Mouse (Mus musculus): ENCODE measurements at regions not wholly inside any gene's neighbourhood (a gene's known extent, or its start where the extent isn't known, plus 50 kb on each side); places are given as distances from the start of the nearest gene placed in this dataset.
A peak's percentile ranks its signal among the peaks of the same experiment; 100 is the strongest.

GRCm38 (mm10) chr5:43093647-43094326, 139.2 kb upstream of the Cpeb2 start:
- TF ChIP-seq EP300 (IDR thresholded peaks at IDR 0.05; ENCODE audit: low read depth) (no peak), CTCF (IDR thresholded peaks at IDR 0.05; ENCODE audit: low read depth) (no peak)
- Histone ChIP-seq H3K4me3 (ENCODE audit: low read depth, low read length) (no peak overlapping the region), H3K4me1 (ENCODE audit: insufficient read depth) (peaks cover 13% of the 10 kb centered on the region), H3K27ac (ENCODE audit: low read depth) (peak overlapping the region; percentile 22; the same call in 1 of the 2 replicates), H3K9ac (replicated peaks) (no peak overlapping the region), H3K9me3 (ENCODE audit: low read length) (no peaks in the 10 kb centered on the region), H3K4me2 (ENCODE audit: low read depth, low read length) (no peak overlapping the region), H3K27me3 (ENCODE audit: insufficient read depth, low read length) (no peaks in the 10 kb centered on the region), H3K36me3 (replicated peaks; ENCODE audit: insufficient read depth, low read length) (no peaks in the 10 kb centered on the region)
- DNase-seq = no peak
- WGBS (ENCODE audit: insufficient replicate concordance) = 63% methylated on average over 5 of the region's 5 CpGs
- ATAC-seq = peak; percentile 40; the same call in 1 of the 2 replicates

DNA sequence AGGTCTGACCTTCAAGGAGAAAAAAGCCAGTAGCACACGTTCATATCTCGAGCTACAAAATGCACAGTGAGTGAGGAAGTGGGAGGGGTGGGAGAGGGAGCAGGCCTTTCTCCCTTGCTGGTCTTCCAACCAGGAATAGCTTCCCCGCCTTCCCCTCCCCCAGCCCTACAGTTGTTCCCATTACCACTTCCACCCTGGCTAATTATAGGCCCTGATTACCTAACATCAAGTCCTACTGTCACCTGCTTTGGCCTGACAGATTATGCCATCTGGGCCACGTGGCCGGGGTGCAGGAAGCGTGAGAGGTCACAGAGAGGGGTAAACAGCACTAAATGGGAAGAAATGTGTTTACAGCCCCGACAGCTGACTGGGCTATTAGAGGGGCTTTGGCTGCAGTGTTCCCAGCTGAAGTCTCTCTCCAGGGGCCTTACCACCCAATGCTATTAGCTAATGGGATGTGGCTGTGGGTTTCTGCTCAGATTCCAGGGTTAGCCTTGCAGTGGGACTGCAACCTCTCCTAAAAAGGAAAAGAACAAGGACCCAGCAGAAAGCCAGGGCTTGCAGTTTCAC, 138.6 kb upstream of the Cpeb2 start:
- DNase-seq (peak; percentile 52), ATAC-seq (peak; percentile 84)
- Histone ChIP-seq H3K27ac (ENCODE audit: low read depth) (peak overlapping the region; percentile 29), H3K9ac (replicated peaks) (no peak overlapping the region), H3K27me3 (ENCODE audit: insufficient read depth, low read length) (no peaks in the 10 kb centered on the region), H3K9me3 (ENCODE audit: low read length) (no peaks in the 10 kb centered on the region), H3K36me3 (replicated peaks; ENCODE audit: insufficient read depth, low read length) (no peaks in the 10 kb centered on the region), H3K4me1 (ENCODE audit: insufficient read depth) (peaks cover 13% of the 10 kb centered on the region), H3K4me3 (ENCODE audit: low read depth, low read length) (no peak overlapping the region), H3K4me2 (ENCODE audit: low read depth, low read length) (0 out of 2 replicates have a peak overlapping the region, but pooled peaks have one; percentile 6)
- 17% methylated on average over 7 of the region's 7 CpGs for WGBS (ENCODE audit: insufficient replicate concordance)
- TF ChIP-seq EP300 (IDR thresholded peaks at IDR 0.05; ENCODE audit: low read depth) = peak; percentile 68
- no peak for TF ChIP-seq CTCF (IDR thresholded peaks at IDR 0.05; ENCODE audit: low read depth)

DNA sequence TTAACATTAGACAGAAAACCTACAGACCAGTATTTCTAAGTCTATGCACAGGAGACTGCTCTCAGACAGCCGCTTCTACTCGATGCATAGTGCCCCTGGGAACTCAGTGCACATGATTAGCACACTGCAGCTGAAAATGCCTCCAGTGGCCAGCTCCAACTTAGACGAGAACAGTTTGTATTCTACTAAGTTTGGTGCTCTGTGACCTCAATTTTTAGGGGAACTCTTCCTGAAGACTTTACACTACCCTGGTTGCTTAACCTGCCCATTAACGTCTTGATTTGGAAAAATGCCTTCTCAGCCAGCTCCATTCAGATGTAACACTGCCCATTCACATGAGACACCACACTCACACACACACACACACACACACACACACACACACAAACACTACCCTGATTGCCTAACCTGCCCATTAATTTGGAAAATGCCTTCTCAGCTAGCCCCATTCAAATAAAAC, 130.9 kb upstream of the Cpeb2 start:
- Histone ChIP-seq H3K4me1 (ENCODE audit: insufficient read depth) (no peaks in the 10 kb centered on the region), H3K27ac (ENCODE audit: low read depth) (no peak overlapping the region), H3K9me3 (ENCODE audit: low read length) (no peaks in the 10 kb centered on the region), H3K27me3 (ENCODE audit: insufficient read depth, low read length) (no peaks in the 10 kb centered on the region), H3K4me2 (ENCODE audit: low read depth, low read length) (no peak overlapping the region), H3K36me3 (replicated peaks; ENCODE audit: insufficient read depth, low read length) (no peaks in the 10 kb centered on the region), H3K9ac (replicated peaks) (no peak overlapping the region), H3K4me3 (ENCODE audit: low read depth, low read length) (no peak overlapping the region)
- no peak for TF ChIP-seq CTCF (IDR thresholded peaks at IDR 0.05; ENCODE audit: low read depth)
- TF ChIP-seq EP300 (IDR thresholded peaks at IDR 0.05; ENCODE audit: low read depth) = no peak
- DNase-seq = no peak
- ATAC-seq = peak; percentile 29; the same call in 1 of the 2 replicates
- 44% methylated on average over 4 of the region's 4 CpGs for WGBS (ENCODE audit: insufficient replicate concordance)

GRCm38 (mm10) chr5:43102590-43102989, 130.4 kb upstream of the Cpeb2 start:
- Histone ChIP-seq H3K4me2 (ENCODE audit: low read depth, low read length) (no peak overlapping the region), H3K4me3 (ENCODE audit: low read depth, low read length) (no peak overlapping the region), H3K36me3 (replicated peaks; ENCODE audit: insufficient read depth, low read length) (no peaks in the 10 kb centered on the region), H3K4me1 (ENCODE audit: insufficient read depth) (no peaks in the 10 kb centered on the region), H3K27me3 (ENCODE audit: insufficient read depth, low read length) (no peaks in the 10 kb centered on the region), H3K27ac (ENCODE audit: low read depth) (no peak overlapping the region), H3K9me3 (ENCODE audit: low read length) (no peaks in the 10 kb centered on the region), H3K9ac (replicated peaks) (no peak overlapping the region)
- WGBS (ENCODE audit: insufficient replicate concordance) = 45% methylated on average over 3 of the region's 3 CpGs
- ATAC-seq = peak; percentile 21; the same call in 1 of the 2 replicates
- TF ChIP-seq CTCF (IDR thresholded peaks at IDR 0.05; ENCODE audit: low read depth) = no peak
- no peak for TF ChIP-seq EP300 (IDR thresholded peaks at IDR 0.05; ENCODE audit: low read depth)
- no peak for DNase-seq

GRCm38 (mm10) chr5:43103728-43104127, 129.2 kb upstream of the Cpeb2 start:
- no peaks in the 10 kb centered on the region for H3K36me3 ChIP-seq (replicated peaks; ENCODE audit: insufficient read depth, low read length)
- no peak overlapping the region for H3K9ac ChIP-seq (replicated peaks)
- TF ChIP-seq EP300 (IDR thresholded peaks at IDR 0.05; ENCODE audit: low read depth) (no peak), CTCF (IDR thresholded peaks at IDR 0.05; ENCODE audit: low read depth) (no peak)
- no peaks in the 10 kb centered on the region for H3K27me3 ChIP-seq (ENCODE audit: insufficient read depth, low read length)
- H3K4me2 ChIP-seq (ENCODE audit: low read depth, low read length) = no peak overlapping the region
- no peaks in the 10 kb centered on the region for H3K9me3 ChIP-seq (ENCODE audit: low read length)
- no peak overlapping the region for H3K4me3 ChIP-seq (ENCODE audit: low read depth, low read length)
- 71% methylated on average over 7 of the region's 7 CpGs for WGBS (ENCODE audit: insufficient replicate concordance)
- H3K27ac ChIP-seq (ENCODE audit: low read depth) = no peak overlapping the region
- ATAC-seq (no peak), DNase-seq (no peak)
- no peaks in the 10 kb centered on the region for H3K4me1 ChIP-seq (ENCODE audit: insufficient read depth)

DNA sequence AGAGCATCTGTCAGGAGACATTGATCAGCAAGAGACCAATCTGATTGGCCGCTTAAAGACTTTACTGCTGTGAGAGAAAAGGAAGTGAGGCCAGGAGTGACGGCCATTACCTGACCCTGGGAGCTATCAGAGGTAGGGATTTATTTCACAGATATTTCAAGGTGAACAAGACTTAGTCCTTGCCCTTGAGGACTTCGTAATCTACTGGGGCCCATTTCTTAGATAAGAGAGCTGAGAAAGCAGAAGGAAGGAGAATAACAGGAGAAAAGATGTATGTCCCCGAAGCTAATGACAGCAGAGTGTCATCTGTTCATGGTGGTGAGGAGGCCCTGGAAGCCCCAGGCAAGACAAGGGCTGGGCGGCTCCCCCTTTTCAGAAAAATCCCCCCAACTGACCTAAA, 127.4 kb upstream of the Cpeb2 start:
- no peak overlapping the region for H3K9ac ChIP-seq (replicated peaks)
- no peaks in the 10 kb centered on the region for H3K4me1 ChIP-seq (ENCODE audit: insufficient read depth)
- no peaks in the 10 kb centered on the region for H3K27me3 ChIP-seq (ENCODE audit: insufficient read depth, low read length)
- H3K4me3 ChIP-seq (ENCODE audit: low read depth, low read length) = no peak overlapping the region
- no peak for ATAC-seq
- DNase-seq = no peak
- H3K9me3 ChIP-seq (ENCODE audit: low read length) = no peaks in the 10 kb centered on the region
- no peak overlapping the region for H3K27ac ChIP-seq (ENCODE audit: low read depth)
- H3K4me2 ChIP-seq (ENCODE audit: low read depth, low read length) = no peak overlapping the region
- no peaks in the 10 kb centered on the region for H3K36me3 ChIP-seq (replicated peaks; ENCODE audit: insufficient read depth, low read length)
- WGBS (ENCODE audit: insufficient replicate concordance) = 65% methylated on average over 5 of the region's 5 CpGs
- no peak for TF ChIP-seq CTCF (IDR thresholded peaks at IDR 0.05; ENCODE audit: low read depth)
- TF ChIP-seq EP300 (IDR thresholded peaks at IDR 0.05; ENCODE audit: low read depth) = no peak
